Mouse (Mus musculus) kidney, postnatal 25 days (tissue): ENCODE measurements around the gene Faf2.
A peak's percentile ranks its signal among the peaks of the same experiment; 100 is the strongest.

Experiments
- DNase-seq, 2 experiments: peaks; one replicate each; pipeline ENCODE4 v3.0.0; 2021; ENCODE audit warnings: mixed read lengths in 2 of 2

Gene Faf2

GRCm38 (mm10) chr13:54621155-54621932 lies at the start of gene Faf2:
TSS of gene Faf2 (plus strand) at chr13:54621784.
- DNase-seq = peak; percentile 98 to 99

GRCm38 (mm10) chr13:54572621-54573020 lies 49.0 kb upstream of the Faf2 start:
- no peak for DNase-seq

GRCm38 (mm10) chr13:54574854-54575481 lies 46.6 kb upstream of the Faf2 start, which contains the start of gene Arl10:
TSS of gene Arl10 (plus strand) at chr13:54575015.
- peak; percentile 80 to 91 for DNase-seq

- DNase-seq = peak in 1 of 2 experiments; percentile 46
Observed at GRCm38 (mm10) chr13:54575489-54575888, 46.1 kb upstream of the Faf2 start.

- no peak for DNase-seq
Observed at GRCm38 (mm10) chr13:54577652-54578507, 43.7 kb upstream of the Faf2 start.

GRCm38 (mm10) chr13:54581385-54581784 lies 40.2 kb upstream of the Faf2 start:
- DNase-seq = peak in 1 of 2 experiments; percentile 50

- no peak for DNase-seq
Observed at GRCm38 (mm10) chr13:54582126-54582525, 39.5 kb upstream of the Faf2 start.

- peak; percentile 37 to 75 for DNase-seq
Observed at GRCm38 (mm10) chr13:54582860-54583259, 38.7 kb upstream of the Faf2 start.

- no peak for DNase-seq
Observed at GRCm38 (mm10) chr13:54585831-54586230, 35.8 kb upstream of the Faf2 start.

- no peak for DNase-seq
Observed at GRCm38 (mm10) chr13:54589414-54589995, 32.1 kb upstream of the Faf2 start.

- peak; percentile 99 for DNase-seq
Observed at GRCm38 (mm10) chr13:54589996-54590951, 31.3 kb upstream of the Faf2 start, which contains the start of the genes Nop16 and Higd2a. TSS of gene Nop16 (minus strand) at chr13:54590090. TSS of gene Higd2a (plus strand) at chr13:54590207.

GRCm38 (mm10) chr13:54591776-54592356 lies 29.7 kb upstream of the Faf2 start:
- DNase-seq = no peak

- DNase-seq = peak in 1 of 2 experiments; percentile 41
Observed at GRCm38 (mm10) chr13:54593617-54594016, 28.0 kb upstream of the Faf2 start.

- DNase-seq = peak; percentile 40 to 53
Observed at GRCm38 (mm10) chr13:54596107-54596690, 25.4 kb upstream of the Faf2 start.

- peak; percentile 42 to 70 for DNase-seq
Observed at GRCm38 (mm10) chr13:54596870-54597269, 24.7 kb upstream of the Faf2 start.

- no peak for DNase-seq
Observed at GRCm38 (mm10) chr13:54598622-54599143, 22.9 kb upstream of the Faf2 start.

- DNase-seq = no peak
Observed at GRCm38 (mm10) chr13:54602639-54603111, 18.9 kb upstream of the Faf2 start.

GRCm38 (mm10) chr13:54603501-54603900 lies 18.1 kb upstream of the Faf2 start:
- DNase-seq = no peak

- no peak for DNase-seq
Observed at GRCm38 (mm10) chr13:54604221-54604620, 17.4 kb upstream of the Faf2 start.

- peak; percentile 55 to 79 for DNase-seq
Observed at GRCm38 (mm10) chr13:54605426-54605825, 16.2 kb upstream of the Faf2 start.
